Mouse (Mus musculus): ENCODE measurements around the gene Nptn.

DNA sequence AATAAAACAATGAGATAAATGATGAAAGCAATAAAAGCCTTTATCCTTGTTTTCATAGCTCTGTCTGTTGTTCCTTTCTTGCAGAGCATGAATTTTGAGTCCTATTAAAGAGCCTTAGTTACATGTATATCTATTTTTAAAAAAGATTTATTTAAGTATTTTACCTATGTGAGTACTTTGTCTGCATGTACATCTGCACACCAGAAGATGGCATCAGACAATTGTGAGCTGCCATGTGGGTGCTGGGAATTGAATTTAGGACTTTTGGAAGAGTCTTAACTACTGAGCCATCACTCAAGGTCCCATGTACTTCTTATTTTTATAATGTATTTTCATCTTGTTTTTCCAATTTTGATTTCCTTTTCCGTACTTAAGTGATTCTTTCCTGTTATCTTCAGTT, 13.3 kb downstream of the Nptn start:
- TF ChIP-seq EP300 (optimal IDR thresholded peaks at IDR 0.05), result no peak
- peak; percentile 26 for TF ChIP-seq CTCF (IDR thresholded peaks at IDR 0.05; ENCODE audit: low read depth)

All from stomach, postnatal 0 days (tissue).